Mouse (Mus musculus) embryo, embryonic 9.5 days (tissue): ENCODE results near the gene Calr4.

Experiments
- DNase-seq: peaks from one replicate; pipeline ENCODE4 v3.0.0-alpha.2; 2017; ENCODE audit errors: extremely low spot score

Gene Calr4

GRCm38 (mm10) chr4:109234185-109234584, at the start of gene Calr4:
Gene Calr4, plus strand, starts transcription at chr4:109234485.
- DNase-seq = no peak

DNA sequence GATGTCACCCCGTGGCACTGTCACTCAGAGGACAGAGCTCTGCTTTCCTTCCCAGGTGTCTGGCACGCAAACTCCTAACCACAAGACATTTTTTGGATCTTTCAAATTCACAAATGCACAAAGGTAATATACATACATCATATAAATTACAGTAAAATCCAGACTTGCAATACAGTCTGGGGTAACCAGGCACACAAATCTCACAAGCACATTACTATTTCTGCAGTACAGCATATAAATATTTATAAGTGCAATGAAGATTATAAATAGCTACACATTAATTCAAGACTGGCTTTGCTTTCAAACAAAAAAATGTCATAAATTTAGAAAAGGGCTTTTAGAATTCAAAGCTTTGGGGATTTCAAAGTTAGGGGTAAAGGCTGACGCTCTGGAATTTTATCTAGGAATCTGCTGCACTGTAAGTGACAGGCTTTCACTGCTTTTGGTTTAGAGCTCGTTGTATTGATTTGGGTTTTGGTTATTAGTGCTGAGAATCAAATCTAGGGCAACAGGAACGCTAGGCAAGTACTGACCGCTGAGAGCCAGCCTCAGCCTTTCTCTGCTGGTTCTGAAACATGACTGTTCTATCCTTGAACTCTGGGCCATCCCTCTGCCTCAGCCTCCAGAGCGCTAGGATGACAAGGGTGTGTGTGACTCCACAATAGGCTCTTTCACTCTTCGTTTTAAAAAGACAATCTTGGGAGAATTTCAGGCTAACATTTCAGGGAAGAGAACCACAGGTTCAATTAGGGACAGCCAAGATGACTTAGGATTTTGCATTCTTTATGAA, 48.5 kb upstream of the Calr4 start:
- no peak for DNase-seq

GRCm38 (mm10) chr4:109191598-109191997, 42.7 kb upstream of the Calr4 start:
- no peak for DNase-seq

GRCm38 (mm10) chr4:109193886-109194285, 40.4 kb upstream of the Calr4 start:
- DNase-seq = no peak

DNA sequence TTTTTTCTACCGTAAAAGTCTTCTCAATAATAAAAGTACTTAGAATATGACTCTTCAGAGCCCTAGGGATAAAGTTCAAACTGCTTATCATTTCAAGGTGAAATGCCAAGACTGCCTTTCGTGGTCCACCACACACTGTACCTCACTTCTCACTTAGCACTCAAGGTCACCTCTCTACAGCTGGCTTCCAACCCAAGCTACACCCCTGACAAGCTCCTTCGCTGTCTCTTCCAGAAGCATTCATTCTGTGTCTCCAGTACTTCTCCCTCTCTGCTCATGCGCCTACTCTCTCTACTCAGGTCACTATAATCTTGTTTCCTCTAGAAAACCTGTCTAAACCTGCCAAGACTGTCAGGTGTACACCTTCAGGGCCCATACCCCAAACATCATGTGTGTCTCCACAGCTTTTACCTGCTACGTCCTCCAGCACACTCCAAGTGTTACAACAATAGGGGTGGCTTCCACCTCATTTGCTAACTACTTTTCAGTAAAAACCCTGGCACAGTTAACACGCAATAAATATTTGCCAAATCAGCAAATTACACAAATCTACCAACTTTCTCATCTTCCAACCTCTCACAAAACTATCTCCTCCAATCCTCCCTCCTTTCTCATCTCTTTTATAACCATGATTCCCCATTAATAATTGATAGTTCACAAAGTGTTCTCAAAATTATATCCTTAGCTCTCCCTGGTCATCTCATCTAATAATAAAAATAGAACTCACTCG, 38.2 kb upstream of the Calr4 start:
- DNase-seq = no peak

DNA sequence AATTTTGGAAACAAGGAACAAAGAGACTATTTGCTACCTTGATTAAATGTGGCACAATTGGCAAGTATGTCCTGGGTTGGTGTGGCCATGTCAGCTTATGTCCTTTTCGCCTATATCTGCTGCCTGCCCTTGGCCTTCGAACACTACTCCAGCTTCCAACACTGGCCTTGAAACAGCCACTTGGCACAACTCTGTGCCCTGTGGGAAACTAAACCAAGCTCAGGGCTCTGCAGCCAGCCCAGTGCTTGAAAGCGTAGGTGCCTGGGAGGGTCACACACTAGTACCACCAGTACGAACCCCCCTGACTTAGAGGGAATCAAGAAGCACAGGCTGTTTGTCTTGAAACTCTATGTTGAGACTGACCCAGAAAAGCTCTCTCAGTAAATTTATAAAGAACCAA, 35.2 kb upstream of the Calr4 start:
- no peak for DNase-seq

GRCm38 (mm10) chr4:109201582-109202424, 32.5 kb upstream of the Calr4 start, which contains the start of gene Osbpl9:
Gene Osbpl9, minus strand, starts transcription at chr4:109202272.
- peak; percentile 100 for DNase-seq

DNA sequence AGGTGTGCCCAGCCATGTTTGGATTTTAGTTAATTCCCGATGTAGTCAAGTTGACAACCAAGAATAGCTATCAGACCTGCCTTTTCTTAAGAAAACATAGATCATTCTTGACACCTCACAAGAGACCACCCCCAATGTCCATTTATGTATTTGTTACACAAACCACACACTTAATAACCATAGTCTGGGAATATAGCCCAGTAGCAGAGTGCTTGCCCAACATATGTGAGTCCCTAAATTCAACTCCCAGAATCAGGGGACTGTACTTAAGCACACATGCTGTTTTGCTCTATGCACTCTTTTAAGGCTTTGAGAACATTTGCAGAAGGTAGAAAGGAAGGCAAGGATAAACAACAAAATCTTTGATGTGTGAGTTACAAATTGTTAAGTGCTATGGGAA, 30.4 kb upstream of the Calr4 start:
- no peak for DNase-seq

GRCm38 (mm10) chr4:109204416-109204815, 29.9 kb upstream of the Calr4 start:
- no peak for DNase-seq

DNA sequence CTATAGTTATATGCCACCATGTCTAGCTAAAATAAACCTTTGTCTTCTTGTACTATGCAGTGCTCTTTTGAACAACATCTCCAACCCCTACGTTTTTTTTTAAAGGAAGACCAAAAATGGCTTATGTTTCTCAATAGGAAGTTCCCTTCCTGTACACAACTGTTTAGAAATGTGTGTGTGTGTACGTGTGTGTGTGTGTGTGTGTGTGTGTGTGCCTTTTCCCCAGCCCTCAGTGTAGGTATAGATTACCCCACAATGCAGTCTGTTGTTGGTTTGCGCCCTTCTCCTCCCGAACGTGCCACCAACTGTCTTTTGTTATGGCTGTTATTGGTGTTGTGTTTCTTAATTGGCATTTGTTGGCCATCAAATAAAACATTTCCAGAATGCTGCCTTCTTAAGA, 26.8 kb upstream of the Calr4 start:
- no peak for DNase-seq

- DNase-seq = no peak
These were observed 24.0 kb upstream of the Calr4 start for GRCm38 (mm10) chr4:109210253-109210652.

GRCm38 (mm10) chr4:109210881-109211280, 23.4 kb upstream of the Calr4 start:
- DNase-seq = no peak

- no peak for DNase-seq
These were observed 20.3 kb upstream of the Calr4 start for GRCm38 (mm10) chr4:109213986-109214385.

- no peak for DNase-seq
These were observed 16.3 kb upstream of the Calr4 start for GRCm38 (mm10) chr4:109218008-109218407.

DNA sequence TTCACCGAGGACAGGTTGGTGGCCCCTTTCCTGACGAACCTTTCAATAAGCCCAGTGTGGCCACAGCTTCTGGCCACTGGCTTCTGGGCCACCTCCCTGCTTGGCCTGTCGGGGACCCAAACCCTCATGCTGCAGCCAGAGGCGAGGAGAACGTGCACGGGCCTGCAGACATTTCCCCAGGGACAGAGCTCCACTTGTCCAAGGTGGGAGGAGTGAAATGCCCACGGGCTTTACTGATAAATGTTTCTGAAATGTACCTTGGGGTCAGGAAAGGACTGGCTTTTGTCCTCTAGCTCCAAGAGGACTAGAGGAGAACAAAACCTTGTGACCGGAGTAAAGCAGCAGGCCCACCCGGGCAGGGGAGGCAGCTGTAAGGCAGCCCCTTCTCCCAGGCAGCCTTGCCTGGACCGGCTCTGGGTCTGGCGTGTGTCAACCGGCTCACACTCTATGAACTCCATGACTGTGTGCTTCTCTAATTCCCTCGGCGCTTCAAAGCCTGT, 13.8 kb upstream of the Calr4 start:
- DNase-seq = no peak

DNA sequence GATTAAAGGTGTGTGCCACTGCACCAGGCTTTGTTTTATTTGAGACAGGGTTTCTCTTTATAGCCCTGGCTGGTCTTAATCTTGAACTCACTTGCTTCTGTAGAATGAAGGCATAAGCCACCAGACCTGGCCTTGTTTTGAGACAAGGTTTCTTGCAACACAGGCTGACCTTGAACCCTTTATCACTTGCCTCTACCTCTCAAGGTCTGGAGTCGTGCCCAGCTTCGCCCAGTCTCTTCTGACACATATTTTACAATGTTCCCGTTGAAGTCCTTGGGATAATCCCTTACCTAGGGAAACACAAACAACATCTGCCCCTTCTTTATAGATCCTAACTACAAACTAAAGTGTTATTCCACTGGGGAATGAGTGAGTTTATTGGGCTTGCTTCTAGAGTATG, 12.3 kb upstream of the Calr4 start:
- DNase-seq = no peak

- DNase-seq = no peak
These were observed 9.3 kb upstream of the Calr4 start for GRCm38 (mm10) chr4:109224762-109225552.

- DNase-seq = no peak
These were observed 8.7 kb upstream of the Calr4 start for GRCm38 (mm10) chr4:109225606-109226005.

GRCm38 (mm10) chr4:109226071-109226470, 8.2 kb upstream of the Calr4 start:
- no peak for DNase-seq

- DNase-seq = no peak
These were observed 4.5 kb upstream of the Calr4 start for GRCm38 (mm10) chr4:109229766-109230279.

- DNase-seq = no peak
These were observed 593 bp downstream of the Calr4 start for GRCm38 (mm10) chr4:109234806-109235350.
